In the genomic region with DNA sequence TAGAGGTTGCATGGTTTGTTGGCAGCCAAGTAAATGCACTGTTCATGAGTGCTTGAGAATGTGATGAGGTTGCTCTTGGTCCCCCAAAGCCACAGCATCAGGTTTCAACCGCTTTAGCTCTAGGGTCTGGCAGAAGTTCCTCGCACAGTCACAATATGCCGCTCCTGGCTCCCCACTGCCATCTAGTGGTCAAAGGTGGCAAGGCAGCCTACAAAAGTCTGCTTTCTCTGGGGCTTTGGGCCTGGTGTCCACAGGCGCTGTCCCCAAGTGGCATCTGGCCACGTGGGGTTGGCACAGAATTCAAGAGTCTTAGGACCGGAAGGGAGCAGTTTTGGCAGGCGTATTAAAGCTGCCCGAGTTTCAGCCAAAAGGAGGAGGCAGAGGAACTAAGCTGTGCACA, we compare ENCODE assay signal across 8 mouse cellular contexts. TPM values are rescaled to one million over a fixed set of nuclear protein-coding genes. Genes with fewer than 3 reads are reported as not detected.
A peak's percentile ranks its signal among the peaks of the same experiment; 100 is the strongest.
DNase-seq lines count a peak whose midpoint lies in the region; ATAC-seq and TF ChIP-seq lines count a peak whose summit lies in the region.

No protein-coding gene starts in this region.

- intact Hi-C loops in heart, postnatal 14 days (cut with DNase I), result loop anchor here (1.0 to 10.0 kb wide), 5 partner anchors 33 to 381 kb away; partner anchors contain the start of genes Gm10428 and Trim16

- H3K27me3 ChIP-seq in forebrain, embryonic 13.5 days, result peaks cover 47% of the 10 kb centered on the region
- H3K27me3 ChIP-seq in neural tube, embryonic 15.5 days (replicated peaks), result peaks cover 42% of the 10 kb centered on the region

- DNase-seq in ES-CJ7 (ENCODE audit: low read depth, low spot score), result peak; percentile 69
- DNase-seq in c-Kit-positive CD71-positive TER-119-negative erythroid progenitor cells, embryonic 14.5 days (ENCODE audit: low read depth), result peak; percentile 23
- DNase-seq in heart, postnatal 14 days, result peak; percentile 94 to 99
- peak; percentile 96 for DNase-seq in layer of hippocampus, adult 11-12 months (ENCODE audit: low spot score)
- peak; percentile 96 for DNase-seq in lung, adult 2 months
- peak; percentile 97 for DNase-seq in testis, postnatal 10 days (ENCODE audit: low spot score)

- peak; percentile 96 for TF ChIP-seq CTCF in lung, adult 2 months (IDR thresholded peaks at IDR 0.05; ENCODE audit: insufficient read depth, low read length)

- no peaks in the 10 kb centered on the region for H3K36me3 ChIP-seq in forebrain, embryonic 13.5 days (ENCODE audit: poor library complexity, severe bottlenecking)
- H3K36me3 ChIP-seq in neural tube, embryonic 15.5 days, result no peaks in the 10 kb centered on the region

- H3K4me1 ChIP-seq in forebrain, embryonic 13.5 days, result peaks cover 28% of the 10 kb centered on the region
- H3K4me1 ChIP-seq in lung, adult 2 months (ENCODE audit: control insufficient read depth, insufficient read depth, low read length), result peaks cover 17% of the 10 kb centered on the region
- peaks cover 50% of the 10 kb centered on the region for H3K4me1 ChIP-seq in neural tube, embryonic 15.5 days

- no peak overlapping the region for H3K4me3 ChIP-seq in forebrain, embryonic 13.5 days
- no peak overlapping the region for H3K4me3 ChIP-seq in lung, adult 2 months (replicated peaks; ENCODE audit: extremely low read depth, low read depth, low read length)
- no peak overlapping the region for H3K4me3 ChIP-seq in neural tube, embryonic 15.5 days (replicated peaks)

- H3K9me3 ChIP-seq in forebrain, embryonic 13.5 days (replicated peaks), result no peaks in the 10 kb centered on the region
- no peaks in the 10 kb centered on the region for H3K9me3 ChIP-seq in neural tube, embryonic 15.5 days (replicated peaks)

- H3K4me2 ChIP-seq in forebrain, embryonic 13.5 days, result no peak overlapping the region
- H3K4me2 ChIP-seq in neural tube, embryonic 15.5 days, result no peak overlapping the region

- no peak overlapping the region for H3K9ac ChIP-seq in forebrain, embryonic 13.5 days
- no peak overlapping the region for H3K9ac ChIP-seq in neural tube, embryonic 15.5 days (replicated peaks)

- no peak overlapping the region for H3K27ac ChIP-seq in forebrain, embryonic 13.5 days
- H3K27ac ChIP-seq in neural tube, embryonic 15.5 days (replicated peaks), result peak overlapping the region; percentile 24; the same call in 1 of the 2 replicates

- 3% methylated on average over 8 of the region's 8 CpGs for WGBS in forebrain, embryonic 13.5 days
- 2% methylated on average over 8 of the region's 8 CpGs for WGBS in lung, adult 2 months
- WGBS in neural tube, embryonic 15.5 days, result 5% methylated on average over 8 of the region's 8 CpGs

- peak; percentile 86 for ATAC-seq in forebrain, embryonic 13.5 days
- ATAC-seq in neural tube, embryonic 15.5 days (ENCODE audit: low FRiP score), result peak; percentile 64

- no peak for TF ChIP-seq POLR2A in lung, adult 2 months (IDR thresholded peaks at IDR 0.05; ENCODE audit: borderline replicate concordance, extremely low read depth, low read depth, low read length)

RNA-seq across cellular contexts. Expression of gene Pmp22, which starts 6.8 kb away (rescaled TPM):
- 12.1 and 12.7 TPM in 2 replicates for polyA plus RNA-seq in forebrain, embryonic 13.5 days (2015; fragmentation: Nextera tagmentation; extraction: Ambion mirVana)
- 10 to 100 TPM; 69.8 to 80.5 TPM for total RNA-seq in heart, postnatal 14 days (2021)
- 384 and 556 TPM in 2 replicates for polyA plus RNA-seq in lung, adult 2 months (2012; rRNA removed)
- 43.7 and 54.5 TPM in 2 replicates for polyA plus RNA-seq in neural tube, embryonic 15.5 days (2015; fragmentation: Nextera tagmentation; extraction: Ambion mirVana)

Comparison
In these comparisons a context has a peak if more than half of its experiments do, and no peak if none do; other contexts are left out.
1. DNase-seq: peak in every context shown above with its lines; median percentile 97 in testis, postnatal 10 days; 96 in heart, postnatal 14 days; 96 in layer of hippocampus, adult 11-12 months; 96 in lung, adult 2 months; 69 in ES-CJ7; 23 in c-Kit-positive CD71-positive TER-119-negative erythroid progenitor cells, embryonic 14.5 days.